Mouse (Mus musculus) liver, embryonic 14.5 days (tissue): Measurements from ENCODE around the gene Rel.

Source experiments
- CTCF ChIP-seq: IDR thresholded peaks from 2 replicates; pipeline ENCODE4 v1.5.1; 2016; ENCODE audit warnings: antibody characterized with exemption, low read depth, control low read depth
- EP300 ChIP-seq: IDR thresholded peaks from 2 replicates; pipeline ENCODE4 v1.6.1; 2016; ENCODE audit warnings: antibody characterized with exemption, low read depth

DNA sequence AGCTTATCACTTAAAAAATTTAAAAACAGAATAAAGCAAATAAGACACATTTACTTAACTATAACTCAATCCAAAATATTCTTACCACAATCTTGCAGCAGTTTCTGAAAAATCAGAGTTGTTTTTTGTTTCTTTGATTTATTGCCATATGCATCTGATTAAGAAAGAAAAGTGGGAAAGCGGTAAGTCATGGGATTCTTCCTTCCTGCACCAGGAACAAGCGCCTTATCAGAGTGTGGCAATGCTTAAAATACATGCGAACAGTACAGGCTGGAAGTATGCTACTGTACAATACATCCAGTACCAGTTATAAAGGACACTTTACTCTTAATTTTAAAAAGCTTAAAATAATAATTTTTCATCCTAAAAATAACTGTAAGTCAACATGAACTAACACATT lies 26.4 kb downstream of the Rel start:
- TF ChIP-seq EP300 (no peak), CTCF (no peak)
